Mouse (Mus musculus) lung, embryonic 14.5 days (tissue): Measurements from ENCODE around the gene B430305J03Rik. TPM values are rescaled to one million over a fixed set of nuclear protein-coding genes. Genes with fewer than 3 reads are reported as not detected.
A peak's percentile ranks its signal among the peaks of the same experiment; 100 is the strongest.

Source experiments
- ATAC-seq: fragments of 200-750 bp; cut with Nextera tagmentation; 2 replicates; pipeline ENCODE4 v1.8.0; 2017; ENCODE audit warnings: mild to moderate bottlenecking, moderate TSS enrichment, moderate library complexity; ENCODE audit not compliant: insufficient read depth
- DNase-seq: peaks from one replicate; pipeline ENCODE4 v3.0.0-alpha.2; 2015
- H3K27ac ChIP-seq: fragments of 300-500 bp; sonication (generic); 2 replicates; pipeline ENCODE4 v1.5.1; 2014; ENCODE audit warnings: low read depth, mild to moderate bottlenecking, moderate library complexity
- H3K27me3 ChIP-seq: fragments of 300-500 bp; sonication (generic); 2 replicates; pipeline ENCODE4 v1.6.1; 2014; ENCODE audit warnings: low read length, control low read depth; ENCODE audit not compliant: insufficient read depth
- H3K36me3 ChIP-seq: fragments of 300-500 bp; sonication (generic); 2 replicates; pipeline ENCODE4 v1.6.1; 2014; ENCODE audit warnings: control low read depth; ENCODE audit not compliant: insufficient read depth
- H3K4me1 ChIP-seq: fragments of 300-500 bp; sonication (generic); 2 replicates; pipeline ENCODE4 v1.6.1; 2014; ENCODE audit warnings: antibody characterized with exemption, control low read depth; ENCODE audit not compliant: insufficient read depth
- H3K4me2 ChIP-seq: fragments of 300-500 bp; sonication (generic); 2 replicates; pipeline ENCODE4 v1.6.1; 2014; ENCODE audit warnings: mild to moderate bottlenecking
- H3K4me3 ChIP-seq: fragments of 300-500 bp; sonication (generic); 2 replicates; pipeline ENCODE4 v1.5.1; 2014; ENCODE audit warnings: low read depth, low read length
- H3K9ac ChIP-seq: fragments of 300-500 bp; sonication (generic); 2 replicates; pipeline ENCODE4 v1.6.1; 2014
- H3K9me3 ChIP-seq: fragments of 300-500 bp; sonication (generic); 2 replicates; pipeline ENCODE4 v1.6.1; 2016; ENCODE audit warnings: low read depth, low read length, control low read depth
- CTCF ChIP-seq: IDR thresholded peaks from 2 replicates; pipeline ENCODE4 v1.5.1; 2016; ENCODE audit warnings: antibody characterized with exemption, low read depth
- WGBS: fragments of 180-500 bp; shearing (Covaris S2); extraction: QIAGEN DNeasy Blood & Tissue Kit; methylation state at CpG from one replicate; pipeline ENCODE4 v1.1.7; 2014; 5-methylcytosine and 5-hydroxymethylcytosine counted together
- polyA plus RNA-seq: library from polyadenylated mRNA; unstranded; fragments of >200 nt; fragmentation: Nextera tagmentation; extraction: Ambion mirVana; gene quantifications from 2 replicates; pipeline ENCODE4 v1.2.1, GENCODE M21; 2014

The B430305J03Rik gene
- polyA plus RNA-seq, 1 experiment from 2014 or later, result not detected

- Histone ChIP-seq H3K36me3 (no peaks in the 10 kb centered on the region), H3K4me1 (no peaks in the 10 kb centered on the region), H3K27ac (no peak overlapping the region), H3K27me3 (no peaks in the 10 kb centered on the region), H3K9me3 (no peaks in the 10 kb centered on the region), H3K4me3 (no peak overlapping the region), H3K4me2 (no peak overlapping the region), H3K9ac (no peak overlapping the region)
- no peak for DNase-seq
- TF ChIP-seq CTCF, result no peak
- WGBS, result 97% methylated on average over 1 of the region's 1 CpGs
- no peak for ATAC-seq
These were observed 27.1 kb upstream of the B430305J03Rik start for GRCm38 (mm10) chr3:61392881-61393280.

DNA sequence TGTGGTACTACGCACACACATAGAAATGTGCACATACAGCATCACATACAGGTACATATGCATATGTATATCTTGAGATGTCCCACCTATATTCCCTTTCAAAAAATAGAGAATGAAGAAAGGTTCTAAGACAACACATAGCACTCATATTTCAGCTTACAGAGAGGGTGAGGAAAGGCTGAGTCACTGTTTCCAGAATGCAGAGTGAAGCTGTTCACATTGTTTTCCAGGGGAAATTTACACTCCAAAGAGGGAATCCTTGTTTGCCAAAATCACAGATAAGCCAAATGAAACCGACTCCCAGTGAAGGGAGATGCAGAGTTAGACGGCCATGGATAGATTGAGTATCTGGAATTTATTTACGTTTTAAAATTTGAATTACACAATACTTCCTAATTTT, 25.8 kb upstream of the B430305J03Rik start:
- Histone ChIP-seq H3K9ac (no peak overlapping the region), H3K27ac (no peak overlapping the region), H3K4me2 (no peak overlapping the region), H3K27me3 (no peaks in the 10 kb centered on the region), H3K9me3 (no peaks in the 10 kb centered on the region), H3K36me3 (no peaks in the 10 kb centered on the region), H3K4me3 (no peak overlapping the region), H3K4me1 (no peaks in the 10 kb centered on the region)
- WGBS, result 50% methylated on average over 4 of the region's 4 CpGs
- no peak for ATAC-seq
- DNase-seq, result no peak
- no peak for TF ChIP-seq CTCF

GRCm38 (mm10) chr3:61386368-61386767, 20.6 kb upstream of the B430305J03Rik start:
- H3K4me1 ChIP-seq, result no peaks in the 10 kb centered on the region
- no peaks in the 10 kb centered on the region for H3K9me3 ChIP-seq
- no peak overlapping the region for H3K4me3 ChIP-seq
- DNase-seq (no peak), ATAC-seq (no peak)
- no peaks in the 10 kb centered on the region for H3K27me3 ChIP-seq
- H3K36me3 ChIP-seq, result no peaks in the 10 kb centered on the region
- WGBS, result 68% methylated on average over 4 of the region's 4 CpGs
- TF ChIP-seq CTCF, result no peak
- H3K27ac ChIP-seq, result no peak overlapping the region
- no peak overlapping the region for H3K9ac ChIP-seq
- H3K4me2 ChIP-seq, result no peak overlapping the region

DNA sequence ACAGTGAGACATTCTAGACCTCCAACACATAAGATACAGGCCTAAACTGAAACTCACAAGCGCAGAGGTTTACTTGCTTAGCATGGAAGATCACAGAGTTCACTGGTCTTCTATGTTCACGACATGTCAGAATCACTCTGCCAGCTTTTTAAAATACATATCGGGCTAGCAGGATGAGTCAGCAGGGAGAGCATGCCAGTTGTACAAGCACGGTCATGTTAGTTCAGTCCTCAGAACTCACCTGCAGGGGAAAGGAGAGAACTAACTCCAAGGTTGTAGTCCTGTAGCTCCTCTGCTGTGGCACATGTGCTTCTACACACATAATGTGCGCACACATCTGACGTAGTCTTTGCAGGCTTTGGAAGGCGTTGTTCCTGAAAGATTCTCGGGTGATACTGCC, 10.2 kb upstream of the B430305J03Rik start:
- Histone ChIP-seq H3K4me2 (no peak overlapping the region), H3K4me3 (no peak overlapping the region), H3K4me1 (no peaks in the 10 kb centered on the region), H3K27ac (no peak overlapping the region), H3K36me3 (no peaks in the 10 kb centered on the region), H3K9ac (no peak overlapping the region), H3K9me3 (no peaks in the 10 kb centered on the region), H3K27me3 (no peaks in the 10 kb centered on the region)
- 86% methylated on average over 8 of the region's 8 CpGs for WGBS
- no peak for DNase-seq
- TF ChIP-seq CTCF, result no peak
- ATAC-seq, result no peak

DNA sequence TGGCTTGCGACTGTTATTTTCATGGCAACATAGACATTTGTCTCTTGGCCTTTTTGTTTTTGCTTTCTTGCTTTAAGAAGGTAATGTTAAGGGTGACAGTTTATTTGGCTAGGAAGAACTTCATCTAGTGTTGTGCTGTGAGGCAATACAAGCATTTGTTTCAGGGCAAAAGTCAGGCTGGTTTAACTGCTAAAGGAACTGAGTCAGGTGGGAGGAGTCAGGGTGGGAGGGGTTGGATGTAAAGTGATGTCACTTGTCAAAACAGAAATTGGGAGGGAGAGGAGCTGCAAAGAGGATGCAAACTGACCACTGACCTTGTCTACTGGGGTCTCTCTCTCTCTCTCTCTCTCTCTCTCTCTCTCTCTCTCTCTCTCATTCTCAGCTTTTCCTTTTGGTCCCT, 2.7 kb upstream of the B430305J03Rik start:
- H3K27ac ChIP-seq, result no peak overlapping the region
- no peak overlapping the region for H3K4me3 ChIP-seq
- TF ChIP-seq CTCF, result no peak
- DNase-seq (no peak), ATAC-seq (no peak)
- no peaks in the 10 kb centered on the region for H3K9me3 ChIP-seq
- no peak overlapping the region for H3K9ac ChIP-seq
- no peak overlapping the region for H3K4me2 ChIP-seq
- 93% methylated on average over 1 of the region's 1 CpGs for WGBS
- H3K27me3 ChIP-seq, result no peaks in the 10 kb centered on the region
- H3K4me1 ChIP-seq, result peaks cover 3% of the 10 kb centered on the region; the same call in 1 of the 2 replicates
- peaks cover 8% of the 10 kb centered on the region; the same call in 1 of the 2 replicates for H3K36me3 ChIP-seq

DNA sequence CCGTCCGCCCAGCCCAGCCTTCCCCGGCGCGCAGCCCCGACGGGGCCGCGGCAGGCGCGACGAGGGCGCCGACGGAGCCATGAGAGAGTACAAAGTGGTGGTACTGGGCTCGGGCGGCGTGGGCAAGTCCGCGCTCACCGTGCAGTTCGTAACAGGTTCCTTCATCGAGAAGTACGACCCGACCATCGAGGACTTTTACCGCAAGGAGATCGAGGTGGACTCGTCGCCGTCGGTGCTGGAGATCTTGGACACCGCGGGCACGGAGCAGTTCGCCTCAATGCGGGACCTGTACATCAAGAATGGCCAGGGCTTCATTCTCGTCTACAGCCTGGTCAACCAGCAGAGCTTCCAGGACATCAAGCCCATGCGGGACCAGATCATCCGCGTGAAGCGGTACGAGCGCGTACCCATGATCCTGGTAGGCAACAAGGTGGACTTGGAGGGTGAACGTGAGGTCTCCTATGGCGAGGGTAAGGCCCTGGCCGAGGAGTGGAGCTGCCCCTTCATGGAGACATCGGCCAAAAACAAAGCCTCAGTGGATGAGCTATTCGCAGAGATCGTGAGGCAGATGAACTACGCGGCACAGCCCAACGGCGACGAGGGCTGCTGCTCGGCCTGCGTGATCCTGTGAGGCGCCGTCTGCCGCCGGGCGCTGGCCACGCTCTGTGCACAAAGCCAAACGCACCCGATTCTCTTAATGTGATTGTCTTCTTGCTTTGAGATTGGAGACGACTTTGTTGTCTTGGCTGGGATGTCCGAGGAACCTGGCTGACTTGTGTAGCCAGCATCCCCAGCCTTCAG, 573 bp downstream of the B430305J03Rik start:
- ATAC-seq, result no peak

GRCm38 (mm10) chr3:61364661-61364977, 1.1 kb downstream of the B430305J03Rik start:
- peak overlapping the region; percentile 80 for H3K4me3 ChIP-seq
- DNase-seq (no peak), ATAC-seq (peak; percentile 26)
- peaks cover 3% of the 10 kb centered on the region; the same call in 1 of the 2 replicates for H3K4me1 ChIP-seq
- WGBS, result 0% methylated on average over 33 of the region's 33 CpGs
- H3K27me3 ChIP-seq, result no peaks in the 10 kb centered on the region
- H3K4me2 ChIP-seq, result peak overlapping the region; percentile 89
- peak overlapping the region; percentile 84 for H3K9ac ChIP-seq
- peak overlapping the region; percentile 70; the same call in 1 of the 2 replicates for H3K27ac ChIP-seq
- H3K36me3 ChIP-seq, result peaks cover 8% of the 10 kb centered on the region; the same call in 1 of the 2 replicates
- TF ChIP-seq CTCF, result no peak
- no peaks in the 10 kb centered on the region for H3K9me3 ChIP-seq

More for the DNA sequence above, 573 bp downstream of the B430305J03Rik start:
- Histone ChIP-seq H3K4me3 (peak overlapping the region; percentile 80), H3K27me3 (no peaks in the 10 kb centered on the region), H3K4me2 (peak overlapping the region; percentile 89), H3K27ac (peak overlapping the region; percentile 48; the same call in 1 of the 2 replicates), H3K36me3 (peaks cover 8% of the 10 kb centered on the region; the same call in 1 of the 2 replicates), H3K4me1 (peaks cover 3% of the 10 kb centered on the region; the same call in 1 of the 2 replicates), H3K9ac (peak overlapping the region; percentile 84), H3K9me3 (no peaks in the 10 kb centered on the region)
- TF ChIP-seq CTCF, result 0 out of 2 replicates have a peak, but pooled peaks have one; percentile 13
- under 1% methylated on average over 68 of the region's 68 CpGs for WGBS
- DNase-seq, result peak; percentile 70
